Mouse (Mus musculus): ENCODE measurements at regions not wholly inside any gene's neighbourhood (a gene's known extent, or its start where the extent isn't known, plus 50 kb on each side); places are given as distances from the start of the nearest gene placed in this dataset.

- no peak for TF ChIP-seq CEBPB (IDR thresholded peaks at IDR 0.05; ENCODE audit: insufficient read depth, poor library complexity, severe bottlenecking)
- TF ChIP-seq POLR2A (IDR thresholded peaks at IDR 0.05; ENCODE audit: insufficient read length, low read depth), result no peak
- no peak for TF ChIP-seq MYOG (IDR thresholded peaks at IDR 0.05; ENCODE audit: control insufficient read depth in 1 of 3, insufficient read depth in 1 of 3, insufficient read length in 2 of 3, low read depth in 2 of 3)
- no peak for TF ChIP-seq REST (IDR thresholded peaks at IDR 0.05; ENCODE audit: insufficient read depth, insufficient read length)
- no peak for TF ChIP-seq POLR2AphosphoS2 (IDR thresholded peaks at IDR 0.05; ENCODE audit: insufficient read length, low read depth)
- TF ChIP-seq SRF (IDR thresholded peaks at IDR 0.05; ENCODE audit: control insufficient read depth, insufficient read length, low read depth), result no peak
- TF ChIP-seq USF1 (IDR thresholded peaks at IDR 0.05; ENCODE audit: low read depth), result no peak
Observed at GRCm38 (mm10) chr19:54925888-54926287, 201.2 kb downstream of the Gpam start.

All from myocyte (in vitro differentiated cells).